Comparison of ENCODE assay signal across 8 mouse cellular contexts in genomic region chr1:36691271-36692155, GRCm38 (mm10). TPM values are rescaled to one million over a fixed set of nuclear protein-coding genes. Genes with fewer than 3 reads are reported as not detected.
DNase-seq lines count a peak whose midpoint lies in the region; ATAC-seq and TF ChIP-seq lines count a peak whose summit lies in the region.

Gene Cox5b, plus strand, starts transcription at chr1:36691449.

- peak within 1 kb of the TSS; percentile 93 for H3K4me3 ChIP-seq in forebrain, embryonic 10.5 days
- peak within 1 kb of the TSS; percentile 91 for H3K4me3 ChIP-seq in heart, embryonic 15.5 days
- peak within 1 kb of the TSS; percentile 94 to 95 for H3K4me3 ChIP-seq in liver, embryonic 14.5 days (ENCODE audit: insufficient read depth in 1 of 2, low read depth in 2 of 2, low read length in 2 of 2)
- peak within 1 kb of the TSS; percentile 87 for H3K4me3 ChIP-seq in neural tube, embryonic 11.5 days (ENCODE audit: low read depth, low read length)
- peak within 1 kb of the TSS; percentile 78 for H3K4me3 ChIP-seq in stomach, postnatal 0 days (ENCODE audit: low read depth, low read length)

- peaks cover 16% of the 10 kb centered on the region for H3K4me1 ChIP-seq in forebrain, embryonic 10.5 days
- H3K4me1 ChIP-seq in heart, embryonic 15.5 days (replicated peaks) = peaks cover 12% of the 10 kb centered on the region
- H3K4me1 ChIP-seq in liver, embryonic 14.5 days (replicated peaks; ENCODE audit: control insufficient read depth in 2 of 2, insufficient read depth in 2 of 2, low read length in 1 of 2) = peaks cover 6 to 10% of the 10 kb centered on the region in 2 experiments; a peak in 3 of 4 replicates
- H3K4me1 ChIP-seq in neural tube, embryonic 11.5 days (ENCODE audit: control insufficient read depth, insufficient read depth, low read length) = peaks cover 7% of the 10 kb centered on the region
- no peaks in the 10 kb centered on the region for H3K4me1 ChIP-seq in stomach, postnatal 0 days (replicated peaks; ENCODE audit: control insufficient read depth, insufficient read depth)

- TF ChIP-seq EP300 in liver, embryonic 14.5 days (IDR thresholded peaks at IDR 0.05; ENCODE audit: low read depth) = no peak
- no peak for TF ChIP-seq EP300 in stomach, postnatal 0 days (optimal IDR thresholded peaks at IDR 0.05)

- H3K9me3 ChIP-seq in forebrain, embryonic 10.5 days = no peaks in the 10 kb centered on the region
- H3K9me3 ChIP-seq in heart, embryonic 15.5 days (replicated peaks) = no peaks in the 10 kb centered on the region
- H3K9me3 ChIP-seq in liver, embryonic 14.5 days (ENCODE audit: control insufficient read depth, low read length) = no peaks in the 10 kb centered on the region
- H3K9me3 ChIP-seq in neural tube, embryonic 11.5 days (ENCODE audit: control insufficient read depth, low read length) = no peaks in the 10 kb centered on the region
- no peaks in the 10 kb centered on the region for H3K9me3 ChIP-seq in stomach, postnatal 0 days (ENCODE audit: control insufficient read depth, low read length)

- DNase-seq in CD8-positive naive resting alpha-beta T cell, adult 2 months (ENCODE audit: low read depth in 2 of 2, low spot score in 2 of 2) = peak; percentile 91 to 92
- peak; percentile 99 for DNase-seq in c-Kit-positive CD71-negative TER-119-negative erythroid progenitor cells, embryonic 14.5 days (ENCODE audit: low read depth)
- DNase-seq in forebrain, embryonic 10.5 days (ENCODE audit: extremely low spot score, low spot score) = peak; percentile 99
- peak; percentile 99 for DNase-seq in kidney, postnatal 25 days
- DNase-seq in liver, embryonic 14.5 days (ENCODE audit: low read depth in 3 of 3, low spot score in 3 of 3) = peak; percentile 97 to 98 (median 98)
- DNase-seq in neural tube, embryonic 11.5 days (ENCODE audit: low spot score) = peak; percentile 98
- DNase-seq in stomach, postnatal 0 days (ENCODE audit: low spot score) = peak; percentile 98

- no peaks in the 10 kb centered on the region for H3K27me3 ChIP-seq in forebrain, embryonic 10.5 days (ENCODE audit: poor library complexity, severe bottlenecking)
- no peaks in the 10 kb centered on the region for H3K27me3 ChIP-seq in heart, embryonic 15.5 days
- H3K27me3 ChIP-seq in liver, embryonic 14.5 days (ENCODE audit: control insufficient read depth, insufficient read depth, low read length) = no peaks in the 10 kb centered on the region
- H3K27me3 ChIP-seq in neural tube, embryonic 11.5 days (ENCODE audit: control insufficient read depth, insufficient read depth, low read length) = no peaks in the 10 kb centered on the region
- H3K27me3 ChIP-seq in stomach, postnatal 0 days (ENCODE audit: control insufficient read depth, insufficient read depth, low read length) = no peaks in the 10 kb centered on the region

- WGBS in forebrain, embryonic 10.5 days = under 1% methylated on average over 68 of the region's 68 CpGs
- under 1% methylated on average over 68 of the region's 68 CpGs for WGBS in heart, embryonic 15.5 days
- WGBS in liver, embryonic 14.5 days (ENCODE audit: insufficient replicate concordance) = under 1% methylated on average over 68 of the region's 68 CpGs
- WGBS in neural tube, embryonic 11.5 days = under 1% methylated on average over 63 of the region's 68 CpGs
- under 1% methylated on average over 68 of the region's 68 CpGs for WGBS in stomach, postnatal 0 days

- H3K27ac ChIP-seq in forebrain, embryonic 10.5 days = peak within 1 kb of the TSS; percentile 87
- peak within 1 kb of the TSS; percentile 78 for H3K27ac ChIP-seq in heart, embryonic 15.5 days
- peak within 1 kb of the TSS; percentile 44 for H3K27ac ChIP-seq in liver, embryonic 14.5 days
- no peak within 1 kb of the TSS for H3K27ac ChIP-seq in neural tube, embryonic 11.5 days (ENCODE audit: low read depth, low read length)
- peak within 1 kb of the TSS; percentile 67; the same call in 1 of the 2 replicates for H3K27ac ChIP-seq in stomach, postnatal 0 days (replicated peaks)

- ATAC-seq in heart, embryonic 15.5 days (replicated peaks; ENCODE audit: insufficient number of reproducible peaks, insufficient read depth, low FRiP score, low read depth) = peak; percentile 97
- peak; percentile 96 for ATAC-seq in liver, embryonic 14.5 days (ENCODE audit: insufficient read depth)
- ATAC-seq in neural tube, embryonic 11.5 days (ENCODE audit: insufficient read depth, low FRiP score, low TSS enrichment) = peak; percentile 95
- ATAC-seq in stomach, postnatal 0 days (ENCODE audit: low FRiP score, low TSS enrichment) = peak; percentile 98

- H3K36me3 ChIP-seq in forebrain, embryonic 10.5 days (replicated peaks) = peaks cover 28% of the 10 kb centered on the region
- H3K36me3 ChIP-seq in heart, embryonic 15.5 days = peaks cover 15% of the 10 kb centered on the region
- H3K36me3 ChIP-seq in liver, embryonic 14.5 days (replicated peaks; ENCODE audit: control insufficient read depth, insufficient read depth, low read depth) = peaks cover 14% of the 10 kb centered on the region
- H3K36me3 ChIP-seq in neural tube, embryonic 11.5 days (ENCODE audit: control insufficient read depth, insufficient read depth, low read length) = peaks cover 2% of the 10 kb centered on the region; the same call in 1 of the 2 replicates
- H3K36me3 ChIP-seq in stomach, postnatal 0 days (ENCODE audit: control insufficient read depth, insufficient read depth, low read length) = no peaks in the 10 kb centered on the region; the same call in 1 of the 2 replicates

- H3K4me2 ChIP-seq in heart, embryonic 15.5 days = peak within 1 kb of the TSS; percentile 79
- peak within 1 kb of the TSS; percentile 84 for H3K4me2 ChIP-seq in liver, embryonic 14.5 days (ENCODE audit: low read depth)
- H3K4me2 ChIP-seq in neural tube, embryonic 11.5 days (ENCODE audit: low read depth) = peak within 1 kb of the TSS; percentile 86
- H3K4me2 ChIP-seq in stomach, postnatal 0 days (replicated peaks; ENCODE audit: low read depth) = peak within 1 kb of the TSS; percentile 93

- H3K9ac ChIP-seq in heart, embryonic 15.5 days = peak within 1 kb of the TSS; percentile 75
- H3K9ac ChIP-seq in liver, embryonic 14.5 days (replicated peaks) = peak within 1 kb of the TSS; percentile 91
- H3K9ac ChIP-seq in neural tube, embryonic 11.5 days (ENCODE audit: low read length) = peak within 1 kb of the TSS; percentile 73
- peak within 1 kb of the TSS; percentile 85 for H3K9ac ChIP-seq in stomach, postnatal 0 days (ENCODE audit: low read length)

- TF ChIP-seq CTCF in liver, embryonic 14.5 days (IDR thresholded peaks at IDR 0.05; ENCODE audit: low read depth) = 0 out of 2 replicates have a peak, but pooled peaks have one; percentile 7
- TF ChIP-seq CTCF in stomach, postnatal 0 days (IDR thresholded peaks at IDR 0.05; ENCODE audit: low read depth) = peak; percentile 1; the same call in 1 of the 2 replicates

RNA-seq across cellular contexts. Expression of gene Cox5b, which starts in this region (rescaled TPM):
- polyA plus RNA-seq in forebrain, embryonic 10.5 days (2016; fragmentation: Nextera tagmentation; extraction: Ambion mirVana) = 496 and 519 TPM in 2 replicates
- polyA plus RNA-seq in heart, embryonic 15.5 days (2015; fragmentation: Nextera tagmentation; extraction: Ambion mirVana) = 1,122 and 1,401 TPM in 2 replicates
- polyA plus RNA-seq in liver, embryonic 14.5 days (2012; rRNA removed) = 179 and 292 TPM in 2 replicates
- 515 and 525 TPM in 2 replicates for polyA plus RNA-seq in liver, embryonic 14.5 days (2014; fragmentation: Nextera tagmentation; extraction: Ambion mirVana)
- 528 and 531 TPM in 2 replicates for polyA plus RNA-seq in neural tube, embryonic 11.5 days (2014; fragmentation: Nextera tagmentation; extraction: Ambion mirVana)
- polyA plus RNA-seq in stomach, postnatal 0 days (2015; fragmentation: Nextera tagmentation; extraction: Ambion mirVana) = 829 and 834 TPM in 2 replicates
